Mouse (Mus musculus) CH12.LX (cell line): Measurements from ENCODE around the gene B430306N03Rik. TPM values are rescaled to one million over a fixed set of nuclear protein-coding genes. Genes with fewer than 3 reads are reported as not detected.

ENCODE experiments used
- polyA plus RNA-seq: library from polyadenylated mRNA; unstranded; fragments of >175 nt; gene quantifications from 2 replicates; pipeline ENCODE4 v1.2.1, GENCODE M21; 2012; ENCODE audit warnings: low read depth; ENCODE audit not compliant: insufficient read length
- total RNA-seq, 2 experiments: library from RNA; depleted of rRNA; stranded (reverse); fragments of 300-350 nt in 1 of 2; fragments of >200 nt in 1 of 2; gene quantifications; 2 replicates each; pipeline ENCODE4 v1.2.3; 2012 to 2014

Gene B430306N03Rik
- total and polyA plus RNA-seq, 3 experiments = 0.08 to 1.0 (median 0.21) TPM

Other genes with a start within 250 kb of the B430306N03Rik start
- not detected in 2 replicates for gene 1700067P10Rik, start 226.8 kb upstream of the B430306N03Rik start, total RNA-seq (2012; rRNA removed)
- gene 1700067P10Rik, start 226.8 kb upstream of the B430306N03Rik start, total RNA-seq (2014; rRNA removed) = not detected in 2 replicates
- not detected in 2 replicates for gene 1700067P10Rik, start 226.8 kb upstream of the B430306N03Rik start, polyA plus RNA-seq
- gene 9830107B12Rik, start 169.9 kb upstream of the B430306N03Rik start, total RNA-seq (2012; rRNA removed) = not detected in 2 replicates
- gene 9830107B12Rik, start 169.9 kb upstream of the B430306N03Rik start, total RNA-seq (2014; rRNA removed) = not detected in 2 replicates
- gene 9830107B12Rik, start 169.9 kb upstream of the B430306N03Rik start, polyA plus RNA-seq = not detected in 2 replicates
- gene A530064D06Rik, start 148.9 kb upstream of the B430306N03Rik start, total RNA-seq (2012; rRNA removed) = not detected in 2 replicates
- 0.15 and 0.20 TPM in 2 replicates for gene A530064D06Rik, start 148.9 kb upstream of the B430306N03Rik start, total RNA-seq (2014; rRNA removed)
- 0.60 and 0.68 TPM in 2 replicates for gene A530064D06Rik, start 148.9 kb upstream of the B430306N03Rik start, polyA plus RNA-seq
- gene Trem1, start 83.4 kb upstream of the B430306N03Rik start, total RNA-seq (2012; rRNA removed) = 0.08 TPM in 1 of 2 replicates, not detected in the other
- gene Trem1, start 83.4 kb upstream of the B430306N03Rik start, total RNA-seq (2014; rRNA removed) = 0.17 and 0.32 TPM in 2 replicates
- 0.25 and 0.29 TPM in 2 replicates for gene Trem1, start 83.4 kb upstream of the B430306N03Rik start, polyA plus RNA-seq
- gene Trem3, start 68.4 kb upstream of the B430306N03Rik start, total RNA-seq (2012; rRNA removed) = not detected in 2 replicates
- not detected in 2 replicates for gene Trem3, start 68.4 kb upstream of the B430306N03Rik start, total RNA-seq (2014; rRNA removed)
- not detected in 2 replicates for gene Trem3, start 68.4 kb upstream of the B430306N03Rik start, polyA plus RNA-seq
- gene Treml4, start 51.8 kb upstream of the B430306N03Rik start, total RNA-seq (2012; rRNA removed) = 0.13 TPM in 1 of 2 replicates, not detected in the other
- gene Treml4, start 51.8 kb upstream of the B430306N03Rik start, total RNA-seq (2014; rRNA removed) = 0.22 and 0.55 TPM in 2 replicates
- gene Treml4, start 51.8 kb upstream of the B430306N03Rik start, polyA plus RNA-seq = 1.1 TPM in 2 replicates
- 1.3 and 2.4 TPM in 2 replicates for gene Treml2, start 16.6 kb upstream of the B430306N03Rik start, total RNA-seq (2012; rRNA removed)
- 5.5 and 6.4 TPM in 2 replicates for gene Treml2, start 16.6 kb upstream of the B430306N03Rik start, total RNA-seq (2014; rRNA removed)
- gene Treml2, start 16.6 kb upstream of the B430306N03Rik start, polyA plus RNA-seq = 9.8 and 10.2 TPM in 2 replicates
- gene Trem2, start 30.3 kb downstream of the B430306N03Rik start, total RNA-seq (2012; rRNA removed) = not detected in 2 replicates
- not detected in 2 replicates for gene Trem2, start 30.3 kb downstream of the B430306N03Rik start, total RNA-seq (2014; rRNA removed)
- gene Trem2, start 30.3 kb downstream of the B430306N03Rik start, polyA plus RNA-seq = not detected in 2 replicates
- not detected in 2 replicates for gene Treml1, start 43.8 kb downstream of the B430306N03Rik start, total RNA-seq (2012; rRNA removed)
- not detected in 2 replicates for gene Treml1, start 43.8 kb downstream of the B430306N03Rik start, total RNA-seq (2014; rRNA removed)
- gene Treml1, start 43.8 kb downstream of the B430306N03Rik start, polyA plus RNA-seq = not detected in 2 replicates
- gene Nfya, start 93.8 kb downstream of the B430306N03Rik start, total RNA-seq (2012; rRNA removed) = 25.2 and 29.3 TPM in 2 replicates
- gene Nfya, start 93.8 kb downstream of the B430306N03Rik start, total RNA-seq (2014; rRNA removed) = 18.6 and 26.9 TPM in 2 replicates
- gene Nfya, start 93.8 kb downstream of the B430306N03Rik start, polyA plus RNA-seq = 44.2 and 50.4 TPM in 2 replicates
- gene Oard1, start 93.9 kb downstream of the B430306N03Rik start, total RNA-seq (2012; rRNA removed) = 30.0 and 30.6 TPM in 2 replicates
- 59.4 and 61.6 TPM in 2 replicates for gene Oard1, start 93.9 kb downstream of the B430306N03Rik start, total RNA-seq (2014; rRNA removed)
- gene Oard1, start 93.9 kb downstream of the B430306N03Rik start, polyA plus RNA-seq = 32.6 TPM in 2 replicates
- 0.13 TPM in 1 of 2 replicates, not detected in the other for gene Apobec2, start 116.8 kb downstream of the B430306N03Rik start, total RNA-seq (2012; rRNA removed)
- gene Apobec2, start 116.8 kb downstream of the B430306N03Rik start, total RNA-seq (2014; rRNA removed) = 0.21 TPM in 1 of 2 replicates, not detected in the other
- gene Apobec2, start 116.8 kb downstream of the B430306N03Rik start, polyA plus RNA-seq = 0.23 and 0.70 TPM in 2 replicates
- not detected in 2 replicates for gene Tspo2, start 135.4 kb downstream of the B430306N03Rik start, total RNA-seq (2012; rRNA removed)
- not detected in 2 replicates for gene Tspo2, start 135.4 kb downstream of the B430306N03Rik start, total RNA-seq (2014; rRNA removed)
- gene Tspo2, start 135.4 kb downstream of the B430306N03Rik start, polyA plus RNA-seq = not detected in 2 replicates
- gene Unc5cl, start 138.8 kb downstream of the B430306N03Rik start, total RNA-seq (2012; rRNA removed) = 0.21 and 0.34 TPM in 2 replicates
- gene Unc5cl, start 138.8 kb downstream of the B430306N03Rik start, total RNA-seq (2014; rRNA removed) = not detected in 2 replicates
- 0.09 TPM in 1 of 2 replicates, not detected in the other for gene Unc5cl, start 138.8 kb downstream of the B430306N03Rik start, polyA plus RNA-seq